Mouse (Mus musculus) thymus, adult 2 months (tissue): ENCODE measurements at regions not wholly inside any gene's neighbourhood (a gene's known extent, or its start where the extent isn't known, plus 50 kb on each side); places are given as distances from the start of the nearest gene placed in this dataset.

Experiments
- CTCF ChIP-seq: fragments of 200-500 bp; IDR thresholded peaks from 2 replicates; pipeline ENCODE4 v1.5.1; 2012; ENCODE audit warnings: mild to moderate bottlenecking, control low read depth, low read length, moderate library complexity, borderline replicate concordance; ENCODE audit not compliant: control insufficient read depth, poor library complexity, insufficient read depth; ENCODE audit errors: extremely low read depth
- POLR2A ChIP-seq: fragments of 200-500 bp; IDR thresholded peaks from 2 replicates; pipeline ENCODE4 v1.6.1; 2012; ENCODE audit warnings: mild to moderate bottlenecking, low read length, control low read depth, moderate library complexity; ENCODE audit not compliant: control insufficient read depth, poor library complexity, insufficient read depth; ENCODE audit errors: extremely low read depth

- no peak for TF ChIP-seq CTCF
- no peak for TF ChIP-seq POLR2A
Measured at GRCm38 (mm10) chr15:64586776-64587175, 230.7 kb upstream of the Gm21798 start.
